Mouse (Mus musculus) cerebellum, adult 8-10 months (tissue): Measurements from ENCODE around the gene Cldn6.

Experiments
- DNase-seq: peaks from one replicate; pipeline ENCODE4 v3.0.0; 2022

Gene Cldn6

DNA sequence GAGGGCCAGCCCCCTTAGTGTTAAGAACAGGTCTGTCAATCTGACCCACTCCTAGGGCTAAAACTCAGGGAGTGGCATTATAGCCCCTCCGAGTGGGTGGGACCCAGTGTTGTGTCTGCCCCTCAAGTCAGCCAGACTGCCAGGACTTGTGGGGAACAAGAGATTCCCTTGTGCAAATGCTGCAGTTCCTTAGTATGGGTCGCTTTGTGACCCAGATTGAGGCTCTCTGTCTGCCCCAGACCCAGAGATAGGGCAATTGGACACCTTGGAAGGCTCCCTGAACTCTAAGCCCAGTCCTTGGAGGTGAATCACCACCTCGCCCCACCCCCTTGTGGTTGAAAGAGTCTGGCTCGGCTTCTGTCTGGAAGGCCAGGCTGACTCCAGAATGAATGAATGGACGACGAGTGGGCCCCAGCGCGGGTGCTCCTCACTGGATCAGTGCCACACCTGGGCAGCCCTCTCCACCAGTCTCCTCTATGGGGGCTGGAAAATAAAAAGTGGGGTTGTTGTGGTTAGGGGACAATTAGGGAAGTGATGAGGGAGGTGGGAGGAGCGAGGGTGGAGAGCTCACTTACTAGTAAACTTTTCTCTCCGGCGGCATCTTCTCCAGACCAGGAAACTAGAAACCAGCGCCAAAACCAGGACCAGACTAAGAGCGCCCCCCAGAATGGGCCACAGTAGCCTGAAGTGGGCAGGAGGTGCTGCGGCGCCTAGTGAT lies 3.3 kb upstream of the Cldn6 start:
- peak; percentile 66 for DNase-seq

DNA sequence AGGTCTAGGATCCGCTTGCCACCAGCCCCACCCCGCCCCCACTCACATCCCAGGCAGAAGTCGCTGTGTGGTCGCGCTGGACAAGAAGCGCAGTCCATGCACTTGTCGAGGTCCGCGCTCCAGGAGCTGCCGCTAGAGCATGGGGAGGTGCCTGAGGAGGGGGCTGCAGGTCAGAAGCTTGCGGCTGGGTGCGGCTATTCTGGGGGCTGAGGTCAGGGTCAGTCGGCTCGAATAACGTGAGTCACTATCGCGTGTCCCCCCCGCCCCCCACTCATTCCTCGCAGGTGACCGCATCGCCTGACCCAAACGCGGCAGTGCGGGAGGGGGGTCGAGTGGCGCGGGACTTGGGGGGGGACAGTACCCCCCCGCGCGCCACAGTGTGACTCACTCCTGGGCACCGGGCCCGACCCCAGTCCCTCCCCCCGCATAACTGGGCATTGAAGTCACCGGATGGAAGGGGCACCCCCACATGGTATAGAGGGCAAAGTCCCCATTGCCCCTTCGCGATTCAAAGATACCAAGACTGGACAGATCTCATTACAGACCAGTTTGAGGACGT lies 2.5 kb upstream of the Cldn6 start:
- DNase-seq = peak; percentile 68

GRCm38 (mm10) chr17:23677236-23677679 lies 1.8 kb upstream of the Cldn6 start, which contains the start of gene Tnfrsf12a:
Gene Tnfrsf12a, minus strand, starts transcription at chr17:23677468.
- peak; percentile 84 for DNase-seq

DNA sequence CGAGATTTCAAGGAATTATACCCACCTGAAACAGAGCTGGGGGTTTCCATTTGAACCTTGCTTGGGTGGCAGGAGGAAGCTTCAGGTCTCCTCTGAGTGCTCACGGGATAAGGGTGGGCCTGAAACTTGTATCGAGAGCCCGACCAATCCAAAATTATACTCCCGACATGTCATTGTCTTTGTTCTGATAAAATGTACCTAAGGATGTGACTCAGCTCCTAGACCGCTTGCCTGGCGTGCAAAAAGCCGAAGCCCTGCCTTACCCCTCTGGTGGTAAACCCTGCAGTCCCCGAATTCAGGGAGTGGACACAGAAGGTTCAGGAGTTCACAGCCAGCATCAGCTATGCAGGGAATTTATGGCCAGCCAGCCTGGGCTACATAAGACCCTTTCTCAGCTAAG lies 1.3 kb downstream of the Cldn6 start:
- DNase-seq = no peak

GRCm38 (mm10) chr17:23681086-23681485 lies 2.0 kb downstream of the Cldn6 start:
- no peak for DNase-seq

GRCm38 (mm10) chr17:23682092-23682491 lies 3.0 kb downstream of the Cldn6 start:
- DNase-seq = no peak

- DNase-seq = no peak
These were observed 3.5 kb downstream of the Cldn6 start for GRCm38 (mm10) chr17:23682530-23682929.

GRCm38 (mm10) chr17:23683226-23683625 lies 4.2 kb downstream of the Cldn6 start:
- DNase-seq = no peak

DNA sequence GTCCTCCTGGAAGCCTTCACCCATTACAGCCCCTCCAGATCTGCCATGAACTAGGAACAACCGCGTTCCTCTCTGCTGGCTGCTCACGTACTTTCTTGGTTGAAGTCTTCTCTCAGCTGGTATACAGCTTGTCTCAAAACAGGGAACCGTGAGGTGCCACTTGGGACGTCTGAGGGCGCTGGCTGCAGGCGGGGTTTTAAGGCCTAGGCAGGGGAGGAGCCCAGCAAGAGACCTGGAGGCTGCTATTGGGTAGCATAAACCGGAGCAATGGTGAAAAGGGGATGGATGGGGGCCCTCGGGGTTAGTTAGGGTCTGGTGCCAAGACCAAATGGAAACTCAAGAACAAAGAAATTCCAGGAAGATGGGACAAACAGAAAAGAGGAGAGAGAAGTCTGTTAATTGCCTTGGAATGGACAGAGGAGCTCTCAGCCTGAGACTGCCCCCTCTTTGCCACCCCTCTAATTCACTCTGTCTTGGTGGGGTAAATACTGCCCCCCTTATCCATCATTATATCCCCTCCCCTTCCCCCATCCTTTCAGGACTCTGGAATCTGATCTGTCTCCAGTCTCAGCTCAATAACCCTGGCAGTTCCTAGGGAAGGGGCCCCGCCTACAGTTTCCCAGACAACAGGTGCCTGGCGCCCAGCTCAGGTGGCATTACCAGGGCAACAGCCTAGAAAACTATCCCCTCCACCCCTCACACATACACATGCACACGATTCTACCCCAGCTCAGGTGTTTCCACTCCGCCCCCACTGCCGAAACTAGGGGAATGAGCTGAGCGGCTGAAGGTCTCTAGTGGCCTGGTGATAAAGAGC lies 5.0 kb downstream of the Cldn6 start, which contains the start of gene Cldn9:
Cldn9 (minus strand) TSS at position 171 of the 817 bp plus-strand sequence.
- DNase-seq = no peak

- no peak for DNase-seq
These were observed 15.4 kb downstream of the Cldn6 start for GRCm38 (mm10) chr17:23694491-23694890.

DNA sequence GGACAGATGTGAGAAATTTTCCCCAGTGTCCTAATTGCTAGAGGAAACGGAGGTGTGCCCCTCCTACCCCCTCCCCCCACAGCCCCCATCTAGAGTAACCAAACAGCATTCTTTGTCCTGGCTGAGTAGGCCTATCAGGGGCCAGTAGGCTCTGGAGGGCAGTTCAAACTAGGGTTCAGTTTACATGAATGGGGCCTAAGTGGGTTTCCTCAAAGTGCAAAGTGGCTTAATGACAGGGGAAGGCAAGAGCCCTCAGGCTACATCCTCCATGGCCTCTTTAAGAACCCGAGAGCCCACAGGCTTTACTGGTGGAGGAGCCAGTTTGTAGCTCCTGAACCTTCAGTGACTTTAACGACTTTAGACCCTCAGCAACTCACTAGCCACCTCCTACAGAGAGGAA lies 16.8 kb downstream of the Cldn6 start:
- DNase-seq = no peak

- peak; percentile 54 for DNase-seq
These were observed 20.4 kb downstream of the Cldn6 start for GRCm38 (mm10) chr17:23699131-23700077.

DNA sequence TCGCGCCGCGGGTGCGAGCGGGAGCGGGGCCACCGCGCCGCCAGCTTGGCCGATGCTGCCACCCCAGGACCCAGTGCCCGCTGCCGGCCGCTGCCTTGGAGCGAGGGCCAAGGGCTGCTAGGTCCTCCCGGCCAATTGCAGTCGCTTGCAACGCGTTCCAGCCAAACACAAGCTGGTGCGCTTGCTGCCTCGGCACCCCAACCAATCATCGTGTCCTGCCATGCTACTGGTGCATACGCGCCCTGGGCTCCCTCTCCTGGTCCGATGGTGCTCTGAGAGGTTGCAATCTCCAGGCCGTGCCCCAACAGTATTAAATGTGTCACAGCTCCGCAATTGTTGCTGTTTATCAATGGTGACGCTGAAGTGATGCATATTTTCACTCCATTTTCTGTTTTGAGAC lies 21.0 kb downstream of the Cldn6 start:
- DNase-seq = peak; percentile 92

DNA sequence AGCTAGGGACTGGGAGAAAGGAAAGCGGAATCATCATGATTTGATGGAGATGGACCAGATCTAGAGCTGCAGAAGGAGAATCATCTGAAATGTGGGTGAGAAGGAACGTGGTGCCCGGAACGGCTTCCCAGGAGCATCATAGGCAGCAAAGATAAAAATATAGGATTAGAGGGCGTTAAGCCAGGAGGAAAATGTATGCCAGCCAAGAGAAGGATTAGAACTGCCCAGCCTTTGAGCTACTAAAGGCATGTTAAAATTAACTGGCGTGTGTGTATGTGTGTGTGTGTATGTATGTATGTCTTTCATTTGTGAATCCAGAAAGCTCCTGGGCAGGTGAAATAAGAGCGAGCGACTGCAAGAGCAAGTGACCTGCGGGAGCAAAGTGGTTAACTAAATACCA lies 24.3 kb downstream of the Cldn6 start:
- DNase-seq = no peak

DNA sequence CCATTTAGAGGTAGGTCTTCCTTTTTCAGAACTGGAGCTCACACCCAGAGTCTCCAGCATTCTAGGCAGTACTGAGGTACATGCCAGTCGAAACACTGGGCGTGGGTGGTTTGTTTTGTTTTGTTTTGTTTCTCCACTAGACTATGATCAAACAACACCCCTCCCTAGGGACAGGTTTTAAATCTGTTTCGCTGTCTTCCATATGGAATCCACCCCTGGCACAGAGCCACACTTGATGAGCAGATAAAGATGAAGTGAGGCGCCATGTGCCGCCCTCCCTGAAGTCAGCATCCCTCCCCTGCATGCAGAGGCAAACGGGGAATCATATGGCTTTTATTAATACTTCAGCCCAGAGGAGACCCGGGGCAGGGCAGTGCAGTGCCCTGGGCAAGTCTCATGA lies 25.7 kb downstream of the Cldn6 start:
- no peak for DNase-seq

- DNase-seq = no peak
These were observed 26.6 kb downstream of the Cldn6 start for GRCm38 (mm10) chr17:23705525-23706104.

- peak; percentile 80 for DNase-seq
These were observed 27.2 kb downstream of the Cldn6 start for GRCm38 (mm10) chr17:23706212-23706611.

DNA sequence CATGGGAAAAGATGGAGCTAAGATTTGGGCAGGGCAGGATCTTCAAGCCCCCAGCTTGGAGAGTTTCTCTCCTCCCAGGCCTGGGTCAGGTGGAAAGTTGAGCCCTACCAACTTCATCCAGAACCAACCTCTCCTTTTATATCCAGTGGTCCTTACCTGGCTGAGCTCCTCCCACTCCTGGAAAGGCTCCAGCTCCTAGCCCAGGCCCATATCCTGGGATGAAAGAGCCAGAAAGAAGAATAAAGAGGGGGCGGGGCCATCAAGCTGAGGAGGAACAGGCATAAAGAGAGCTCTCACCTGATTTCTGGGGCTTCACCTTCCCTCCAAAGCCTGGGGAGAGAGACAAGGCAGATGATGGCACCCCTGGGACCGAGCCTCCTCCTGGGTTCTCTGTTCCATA lies 38.0 kb downstream of the Cldn6 start:
- DNase-seq = no peak

DNA sequence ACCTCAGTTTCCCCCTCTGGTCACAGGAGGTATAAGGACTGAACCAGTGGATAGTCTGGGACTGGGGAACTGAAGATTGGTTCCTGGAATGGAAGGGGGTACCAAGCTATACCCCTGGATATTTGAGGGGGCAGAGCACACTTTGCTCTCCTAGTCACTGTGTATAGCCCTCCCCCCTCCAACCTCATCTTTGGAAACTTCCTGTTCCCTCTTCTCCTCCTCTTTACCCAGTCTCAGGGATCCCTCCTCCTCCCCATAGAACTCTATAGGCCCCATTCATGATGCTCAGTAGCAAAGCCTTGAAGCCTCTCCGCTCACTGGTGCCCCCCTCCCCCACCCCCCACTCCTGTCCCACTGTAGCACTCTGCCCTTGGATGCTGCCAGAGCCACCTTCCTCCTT lies 40.4 kb downstream of the Cldn6 start:
- no peak for DNase-seq

DNA sequence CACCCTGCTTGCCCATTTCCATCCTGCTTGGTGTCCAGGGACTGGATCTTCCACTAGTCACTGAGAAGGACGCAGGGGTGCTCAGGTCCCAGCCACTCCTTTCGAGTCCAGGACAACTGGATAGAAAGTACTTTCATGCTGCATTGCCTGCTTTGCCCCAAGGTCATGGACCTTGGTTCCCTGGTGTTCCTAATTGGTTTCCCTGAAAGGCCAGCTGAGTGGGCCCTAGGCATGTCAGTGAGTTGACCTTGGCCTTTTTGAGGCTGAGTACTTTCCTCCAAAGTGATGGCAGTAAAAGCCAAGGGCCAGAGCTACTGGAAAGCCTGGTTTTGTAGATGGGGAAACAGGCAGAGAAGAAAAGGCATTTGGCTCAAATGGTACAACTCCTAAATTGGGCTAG lies 42.8 kb downstream of the Cldn6 start:
- DNase-seq = no peak

- DNase-seq = no peak
These were observed 43.5 kb downstream of the Cldn6 start, which contains the start of gene 1520401A03Rik for GRCm38 (mm10) chr17:23722376-23723125. Gene 1520401A03Rik, minus strand, starts transcription at chr17:23722783.
